Comparison of ENCODE assay signal across 8 mouse cellular contexts in genomic region chr3:95041625-95042024, GRCm38 (mm10). TPM values are rescaled to one million over a fixed set of nuclear protein-coding genes. Genes with fewer than 3 reads are reported as not detected.
DNase-seq lines count a peak whose midpoint lies in the region; ATAC-seq and TF ChIP-seq lines count a peak whose summit lies in the region.

No protein-coding gene starts in this region.

- no peak for DNase-seq in kidney, adult 2 months
- no peak for DNase-seq in kidney, postnatal 14 days
- DNase-seq in MEL (ENCODE audit: low read depth, low spot score), result peak; percentile 61
- no peak for DNase-seq in hindbrain, embryonic 11.5 days (ENCODE audit: low spot score)
- DNase-seq in midbrain, embryonic 11.5 days (ENCODE audit: low spot score, missing footprints), result no peak
- no peak for DNase-seq in layer of hippocampus, adult 8-10 months (ENCODE audit: low spot score in 2 of 2)
- no peak for DNase-seq in layer of hippocampus, postnatal 25 days (ENCODE audit: extremely low spot score in 1 of 2, low spot score in 1 of 2)
- no peak for DNase-seq in urinary bladder, adult 18-20 months (ENCODE audit: low spot score in 2 of 2)

- peak overlapping the region; percentile 90 for H3K4me3 ChIP-seq in kidney, adult 2 months (ENCODE audit: insufficient read depth, low read depth, low read length)
- peak overlapping the region; percentile 77 to 80 for H3K4me3 ChIP-seq in MEL (ENCODE audit: control insufficient read depth in 1 of 2, insufficient read depth in 1 of 2, low read depth in 2 of 2, low read length in 2 of 2)
- H3K4me3 ChIP-seq in hindbrain, embryonic 11.5 days (ENCODE audit: low read depth, low read length), result peak overlapping the region; percentile 52
- H3K4me3 ChIP-seq in midbrain, embryonic 11.5 days (ENCODE audit: low read depth, low read length), result peak overlapping the region; percentile 61

- no peaks in the 10 kb centered on the region for H3K36me3 ChIP-seq in kidney, adult 2 months (ENCODE audit: control insufficient read depth, insufficient read depth, low read length)
- peaks cover 21 to 56% of the 10 kb centered on the region in 2 experiments for H3K36me3 ChIP-seq in MEL (ENCODE audit: control insufficient read depth in 1 of 2, insufficient read depth in 2 of 2, low read length in 2 of 2)
- no peaks in the 10 kb centered on the region for H3K36me3 ChIP-seq in hindbrain, embryonic 11.5 days (ENCODE audit: control insufficient read depth, insufficient read depth, low read length)
- H3K36me3 ChIP-seq in midbrain, embryonic 11.5 days (ENCODE audit: control insufficient read depth, insufficient read depth, low read length), result no peaks in the 10 kb centered on the region

- peaks cover 9% of the 10 kb centered on the region; the same call in 1 of the 2 replicates for H3K4me1 ChIP-seq in kidney, adult 2 months (ENCODE audit: control insufficient read depth, insufficient read depth, low read length)
- peaks cover 22 to 35% of the 10 kb centered on the region in 2 experiments for H3K4me1 ChIP-seq in MEL (ENCODE audit: control insufficient read depth in 1 of 2, insufficient read depth in 2 of 2, low read length in 2 of 2)
- H3K4me1 ChIP-seq in hindbrain, embryonic 11.5 days (replicated peaks; ENCODE audit: control insufficient read depth, insufficient read depth, low read length), result 0 out of 2 replicates have a peak, but pooled peaks cover 3% of the 10 kb centered on the region
- H3K4me1 ChIP-seq in midbrain, embryonic 11.5 days (ENCODE audit: control insufficient read depth, insufficient read depth, low read length), result peaks cover 5% of the 10 kb centered on the region

- H3K9ac ChIP-seq in MEL (ENCODE audit: control insufficient read depth, low read depth, low read length, poor library complexity, severe bottlenecking), result peak overlapping the region; percentile 81
- peak overlapping the region; percentile 59 for H3K9ac ChIP-seq in hindbrain, embryonic 11.5 days (ENCODE audit: low read depth, low read length)
- H3K9ac ChIP-seq in midbrain, embryonic 11.5 days (ENCODE audit: low read length), result peak overlapping the region; percentile 68

- TF ChIP-seq CTCF in kidney, adult 2 months (conservative IDR thresholded peaks at IDR 0.05; ENCODE audit: insufficient read depth, insufficient read length, low read depth, low read length), result no peak
- no peak for TF ChIP-seq CTCF in MEL (IDR thresholded peaks at IDR 0.05 in 2 of 3, conservative IDR thresholded peaks at IDR 0.05 in 1 of 3; ENCODE audit: control insufficient read depth in 1 of 3, insufficient read depth in 1 of 3, low read depth in 2 of 3, low read length in 3 of 3, poor library complexity in 1 of 3, severe bottlenecking in 1 of 3)

- no peaks in the 10 kb centered on the region for H3K9me3 ChIP-seq in MEL (replicated peaks; ENCODE audit: insufficient read depth, low read length)
- H3K9me3 ChIP-seq in hindbrain, embryonic 11.5 days (ENCODE audit: control insufficient read depth, low read length), result no peaks in the 10 kb centered on the region
- no peaks in the 10 kb centered on the region for H3K9me3 ChIP-seq in midbrain, embryonic 11.5 days (ENCODE audit: control insufficient read depth, low read length)

- no peak for TF ChIP-seq POLR2A in kidney, adult 2 months (IDR thresholded peaks at IDR 0.05; ENCODE audit: low read depth, low read length)
- no peak for TF ChIP-seq POLR2A in MEL (IDR thresholded peaks at IDR 0.05; ENCODE audit: control insufficient read depth in 1 of 2, insufficient read depth in 1 of 2, low read depth in 1 of 2, low read length in 2 of 2, poor library complexity in 1 of 2)

- TF ChIP-seq EP300 in MEL (IDR thresholded peaks at IDR 0.05; ENCODE audit: low read depth in 1 of 2, low read length in 2 of 2), result no peak

- no peak for ATAC-seq in hindbrain, embryonic 11.5 days (ENCODE audit: low FRiP score)
- no peak for ATAC-seq in midbrain, embryonic 11.5 days (ENCODE audit: low FRiP score)

- WGBS in kidney, adult 2 months, result 10% methylated on average over 3 of the region's 3 CpGs
- WGBS in hindbrain, embryonic 11.5 days, result 14% methylated on average over 3 of the region's 3 CpGs
- WGBS in midbrain, embryonic 11.5 days, result 19% methylated on average over 3 of the region's 3 CpGs

- H3K79me2 ChIP-seq in MEL (ENCODE audit: control insufficient read depth, insufficient read depth, low read length, poor library complexity), result peaks cover 51% of the 10 kb centered on the region

- no peak overlapping the region for H3K27ac ChIP-seq in kidney, adult 2 months (ENCODE audit: insufficient read depth, low read depth, low read length)
- H3K27ac ChIP-seq in MEL (ENCODE audit: control insufficient read depth, low read depth, low read length), result peak overlapping the region; percentile 21
- no peak overlapping the region for H3K27ac ChIP-seq in hindbrain, embryonic 11.5 days (ENCODE audit: low read depth, low read length)
- H3K27ac ChIP-seq in midbrain, embryonic 11.5 days (ENCODE audit: low read depth, low read length), result no peak overlapping the region

- TF ChIP-seq RAD21 in MEL (IDR thresholded peaks at IDR 0.05; ENCODE audit: low read depth, low read length), result no peak

- H3K27me3 ChIP-seq in kidney, adult 2 months (replicated peaks; ENCODE audit: control insufficient read depth, insufficient read depth, low read length), result no peaks in the 10 kb centered on the region
- no peaks in the 10 kb centered on the region for H3K27me3 ChIP-seq in MEL (ENCODE audit: control insufficient read depth in 1 of 2, insufficient read depth in 2 of 2, low read length in 2 of 2)
- no peaks in the 10 kb centered on the region for H3K27me3 ChIP-seq in hindbrain, embryonic 11.5 days (ENCODE audit: control insufficient read depth, insufficient read depth, low read length)
- no peaks in the 10 kb centered on the region for H3K27me3 ChIP-seq in midbrain, embryonic 11.5 days (ENCODE audit: control insufficient read depth, insufficient read depth, low read length)

- H3K4me2 ChIP-seq in hindbrain, embryonic 11.5 days (replicated peaks; ENCODE audit: low read depth, low read length), result peak overlapping the region; percentile 50
- H3K4me2 ChIP-seq in midbrain, embryonic 11.5 days, result peak overlapping the region; percentile 49

TF ChIP-seq in MEL, 35 proteins besides CTCF, POLR2A, EP300 and RAD21:
- TF ChIP-seq HCFC1 (IDR thresholded peaks at IDR 0.05; ENCODE audit: low read depth, low read length) (no peak), MAFK (IDR thresholded peaks at IDR 0.05; ENCODE audit: borderline replicate concordance, low read depth, low read length) (no peak), KAT2A (conservative IDR thresholded peaks at IDR 0.05; ENCODE audit: low read depth, low read length) (no peak), MAX (IDR thresholded peaks at IDR 0.05; ENCODE audit: low read length) (no peak), MEF2A (IDR thresholded peaks at IDR 0.05; ENCODE audit: extremely low read depth, insufficient replicate concordance, low read depth, low read length, poor library complexity, severe bottlenecking) (no peak), JUND (IDR thresholded peaks at IDR 0.05; ENCODE audit: low read depth, low read length) (no peak), ZNF384 (IDR thresholded peaks at IDR 0.05; ENCODE audit: low read depth, low read length) (no peak), MYB (IDR thresholded peaks at IDR 0.05; ENCODE audit: low read depth, low read length) (no peak), ZMIZ1 (IDR thresholded peaks at IDR 0.05; ENCODE audit: low read depth, low read length) (no peak), NRF1 (IDR thresholded peaks at IDR 0.05; ENCODE audit: insufficient read depth, low read depth, low read length, poor library complexity, severe bottlenecking) (no peak), ELF1 (IDR thresholded peaks at IDR 0.05; ENCODE audit: low read depth, low read length) (no peak), CHD1 (IDR thresholded peaks at IDR 0.05; ENCODE audit: low read depth, low read length) (no peak), TCF12 (IDR thresholded peaks at IDR 0.05; ENCODE audit: low read depth, low read length) (no peak), BHLHE40 (IDR thresholded peaks at IDR 0.05; ENCODE audit: borderline replicate concordance, low read depth, low read length) (no peak), E2F4 (IDR thresholded peaks at IDR 0.05; ENCODE audit: borderline replicate concordance, low read depth, low read length) (no peak), TAL1 (IDR thresholded peaks at IDR 0.05; ENCODE audit: low read length) (no peak), GATA1 (IDR thresholded peaks at IDR 0.05; ENCODE audit: low read depth, low read length) (no peak), NELFE (IDR thresholded peaks at IDR 0.05; ENCODE audit: low read depth, low read length) (no peak), UBTF (IDR thresholded peaks at IDR 0.05; ENCODE audit: borderline replicate concordance, insufficient read depth, low read depth, low read length) (no peak), RCOR1 (IDR thresholded peaks at IDR 0.05; ENCODE audit: low read depth, low read length) (no peak)

RNA-seq across cellular contexts. Expression of gene Psmd4, which starts 0.8 kb away (rescaled TPM):
- 136 TPM in 2 replicates for polyA plus RNA-seq in kidney, adult 2 months (2012; rRNA removed)
- 631 and 709 TPM in 2 replicates for total RNA-seq in MEL (2012; rRNA removed)
- 100 to 1,000 TPM in 1 of 2 experiments, not detected in 1; 816 TPM for polyA plus RNA-seq in MEL (2012; ENCODE audit: insufficient read depth in 1 of 2, insufficient read length in 2 of 2, low read depth in 1 of 2, low replicate concordance in 2 of 2, missing spikeins in 1 of 2)
- polyA plus RNA-seq in hindbrain, embryonic 11.5 days (2014; fragmentation: Nextera tagmentation; extraction: Ambion mirVana), result 328 and 329 TPM in 2 replicates
- 300 and 316 TPM in 2 replicates for polyA plus RNA-seq in midbrain, embryonic 11.5 days (2014; fragmentation: Nextera tagmentation; extraction: Ambion mirVana)
- 100 to 1,000 TPM; 137 to 166 (median 159) TPM for total RNA-seq in layer of hippocampus, adult 8-10 months (2022)
- 100 to 1,000 TPM; 156 to 163 TPM for total RNA-seq in layer of hippocampus, postnatal 25 days (2021)

RNA-seq across cellular contexts. Expression of gene Zfp687, which starts 26.4 kb away (rescaled TPM):
- 16.3 and 18.5 TPM in 2 replicates for polyA plus RNA-seq in kidney, adult 2 months (2012; rRNA removed)
- total RNA-seq in MEL (2012; rRNA removed), result 14.5 and 16.2 TPM in 2 replicates
- 10 to 100 TPM in 1 of 2 experiments, not detected in 1; 36.6 TPM for polyA plus RNA-seq in MEL (2012; ENCODE audit: insufficient read depth in 1 of 2, insufficient read length in 2 of 2, low read depth in 1 of 2, low replicate concordance in 2 of 2, missing spikeins in 1 of 2)
- polyA plus RNA-seq in hindbrain, embryonic 11.5 days (2014; fragmentation: Nextera tagmentation; extraction: Ambion mirVana), result 21.2 and 29.6 TPM in 2 replicates
- 24.1 and 29.7 TPM in 2 replicates for polyA plus RNA-seq in midbrain, embryonic 11.5 days (2014; fragmentation: Nextera tagmentation; extraction: Ambion mirVana)
- 10 to 100 TPM; 25.1 to 35.1 (median 30.6) TPM for total RNA-seq in layer of hippocampus, adult 8-10 months (2022)
- 10 to 100 TPM; 23.4 to 30.0 TPM for total RNA-seq in layer of hippocampus, postnatal 25 days (2021)
